Mouse (Mus musculus): ENCODE results near the gene Elmo1. TPM values are rescaled to one million over a fixed set of nuclear protein-coding genes. Genes with fewer than 3 reads are reported as not detected.

The Elmo1 gene
- polyA plus RNA-seq, 1 experiment from 2014 or later: 49.6 TPM

DNA sequence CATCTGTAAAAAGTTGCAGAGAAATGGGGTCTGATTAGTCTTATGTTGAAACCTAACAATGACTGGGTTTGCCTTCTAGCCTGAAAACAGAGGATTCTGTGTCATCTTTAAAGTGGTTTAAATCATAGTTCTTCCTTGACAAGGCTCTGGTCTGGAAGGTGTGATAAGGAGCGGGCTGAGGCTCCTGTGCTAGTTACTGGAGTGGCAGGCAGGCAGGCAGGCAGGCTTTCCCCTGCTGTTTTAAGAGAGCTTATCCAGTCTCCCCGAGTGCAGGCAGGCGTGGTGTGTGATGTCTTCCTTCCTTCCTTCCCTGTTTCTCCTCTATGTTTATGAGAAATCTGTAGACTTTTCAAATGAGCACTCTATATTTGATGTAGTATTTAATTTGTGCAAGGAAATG is 48.1 kb downstream of the Elmo1 start:
- no peak overlapping the region for H3K27ac ChIP-seq (ENCODE audit: low read depth, low read length)
- no peak overlapping the region for H3K4me2 ChIP-seq (ENCODE audit: low read length)
- 29% methylated on average over 3 of the region's 3 CpGs for WGBS
- ATAC-seq: no peak
- H3K4me1 ChIP-seq (ENCODE audit: control insufficient read depth, insufficient read depth, low read depth, low read length): peaks cover 4% of the 10 kb centered on the region
- no peaks in the 10 kb centered on the region for H3K9me3 ChIP-seq (ENCODE audit: control insufficient read depth, low read length)
- H3K36me3 ChIP-seq (ENCODE audit: control insufficient read depth, insufficient read depth, low read length): no peaks in the 10 kb centered on the region
- no peak overlapping the region for H3K9ac ChIP-seq (ENCODE audit: low read depth, low read length)
- no peaks in the 10 kb centered on the region for H3K27me3 ChIP-seq (replicated peaks; ENCODE audit: control insufficient read depth, insufficient read depth, low read length)
- no peak overlapping the region for H3K4me3 ChIP-seq (ENCODE audit: low read length)

GRCm38 (mm10) chr13:20139060-20139459 is 48.7 kb downstream of the Elmo1 start:
- Histone ChIP-seq H3K4me1 (ENCODE audit: control insufficient read depth, insufficient read depth, low read depth, low read length) (peaks cover 4% of the 10 kb centered on the region), H3K9me3 (ENCODE audit: control insufficient read depth, low read length) (no peaks in the 10 kb centered on the region), H3K4me3 (ENCODE audit: low read length) (no peak overlapping the region), H3K4me2 (ENCODE audit: low read length) (no peak overlapping the region), H3K27me3 (replicated peaks; ENCODE audit: control insufficient read depth, insufficient read depth, low read length) (no peaks in the 10 kb centered on the region), H3K36me3 (ENCODE audit: control insufficient read depth, insufficient read depth, low read length) (no peaks in the 10 kb centered on the region), H3K27ac (ENCODE audit: low read depth, low read length) (0 out of 2 replicates have a peak overlapping the region, but pooled peaks have one; percentile 16), H3K9ac (ENCODE audit: low read depth, low read length) (no peak overlapping the region)
- peak; percentile 65 for ATAC-seq
- WGBS: 27% methylated on average over 6 of the region's 6 CpGs

DNA sequence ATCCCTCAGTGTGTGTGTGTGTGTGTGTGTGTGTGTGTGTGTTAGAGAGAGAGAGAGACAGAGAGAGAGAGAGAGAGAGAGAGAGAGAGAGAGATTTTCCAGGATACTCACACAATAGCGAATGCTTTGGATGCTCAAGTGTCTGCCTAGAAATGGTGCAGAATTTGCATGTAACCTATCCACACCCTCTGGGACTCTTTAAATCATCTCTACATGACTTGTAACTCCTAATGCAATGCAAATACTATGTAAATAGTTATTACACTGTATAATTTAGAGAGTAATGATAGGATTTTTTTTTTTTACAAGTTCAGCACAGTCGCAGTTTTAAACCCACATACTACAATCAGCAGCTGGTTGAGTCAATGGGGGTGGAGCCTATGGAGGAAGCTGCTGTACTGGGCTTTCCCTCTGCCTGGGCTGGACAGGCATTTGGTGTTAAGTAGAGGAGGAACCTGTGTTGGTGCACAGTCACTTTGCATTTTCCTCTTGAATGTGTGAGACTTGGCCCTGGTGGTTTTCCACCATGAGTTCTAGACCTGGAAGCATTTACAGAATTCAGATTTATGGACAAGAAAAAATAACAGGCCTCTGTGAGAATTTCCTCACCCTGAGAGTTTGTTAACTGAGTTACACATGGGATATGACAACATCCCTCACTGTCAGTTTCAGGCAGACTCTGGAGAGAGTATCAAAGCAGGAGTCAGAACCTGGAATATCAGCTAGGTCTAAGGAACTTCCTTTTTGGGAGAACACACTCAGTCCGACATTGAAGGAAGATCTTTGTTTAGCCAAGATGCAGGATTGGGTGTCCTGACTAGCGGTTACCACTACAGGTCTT is 49.6 kb downstream of the Elmo1 start:
- Histone ChIP-seq H3K36me3 (ENCODE audit: control insufficient read depth, insufficient read depth, low read length) (no peaks in the 10 kb centered on the region), H3K9ac (ENCODE audit: low read depth, low read length) (no peak overlapping the region), H3K4me3 (ENCODE audit: low read length) (no peak overlapping the region), H3K4me1 (ENCODE audit: control insufficient read depth, insufficient read depth, low read depth, low read length) (peaks cover 4% of the 10 kb centered on the region; the same call in 1 of the 2 replicates), H3K4me2 (ENCODE audit: low read length) (no peak overlapping the region), H3K9me3 (ENCODE audit: control insufficient read depth, low read length) (no peaks in the 10 kb centered on the region), H3K27me3 (replicated peaks; ENCODE audit: control insufficient read depth, insufficient read depth, low read length) (no peaks in the 10 kb centered on the region), H3K27ac (ENCODE audit: low read depth, low read length) (no peak overlapping the region)
- ATAC-seq: no peak
- 73% methylated on average over 4 of the region's 4 CpGs for WGBS

DNA sequence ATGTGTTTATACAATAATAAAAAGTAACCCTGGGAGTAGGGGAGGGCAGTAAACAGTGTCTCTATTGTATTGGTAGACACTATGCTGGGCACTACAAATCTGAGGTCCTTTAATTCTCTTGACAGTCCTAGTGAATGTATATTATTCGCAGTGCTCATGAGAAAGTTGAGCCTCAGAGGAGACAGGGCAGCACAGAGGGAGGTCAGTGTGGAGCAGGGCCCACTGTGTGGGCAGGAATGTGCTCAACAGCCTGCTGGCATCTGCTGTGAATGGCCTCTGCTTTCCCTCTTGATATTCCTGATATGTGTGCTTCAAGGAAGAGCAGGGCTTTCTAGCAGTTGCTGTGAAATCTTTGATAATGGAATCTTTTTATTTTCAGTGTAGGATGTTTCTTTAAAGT is 52.2 kb downstream of the Elmo1 start:
- Histone ChIP-seq H3K9ac (ENCODE audit: low read depth, low read length) (no peak overlapping the region), H3K36me3 (ENCODE audit: control insufficient read depth, insufficient read depth, low read length) (no peaks in the 10 kb centered on the region), H3K27ac (ENCODE audit: low read depth, low read length) (no peak overlapping the region), H3K4me1 (ENCODE audit: control insufficient read depth, insufficient read depth, low read depth, low read length) (peaks cover 4% of the 10 kb centered on the region; the same call in 1 of the 2 replicates), H3K4me3 (ENCODE audit: low read length) (no peak overlapping the region), H3K4me2 (ENCODE audit: low read length) (no peak overlapping the region), H3K9me3 (ENCODE audit: control insufficient read depth, low read length) (no peaks in the 10 kb centered on the region), H3K27me3 (replicated peaks; ENCODE audit: control insufficient read depth, insufficient read depth, low read length) (no peaks in the 10 kb centered on the region)
- 6% methylated on average over 1 of the region's 1 CpGs for WGBS
- no peak; the same call in 1 of the 2 replicates for ATAC-seq

DNA sequence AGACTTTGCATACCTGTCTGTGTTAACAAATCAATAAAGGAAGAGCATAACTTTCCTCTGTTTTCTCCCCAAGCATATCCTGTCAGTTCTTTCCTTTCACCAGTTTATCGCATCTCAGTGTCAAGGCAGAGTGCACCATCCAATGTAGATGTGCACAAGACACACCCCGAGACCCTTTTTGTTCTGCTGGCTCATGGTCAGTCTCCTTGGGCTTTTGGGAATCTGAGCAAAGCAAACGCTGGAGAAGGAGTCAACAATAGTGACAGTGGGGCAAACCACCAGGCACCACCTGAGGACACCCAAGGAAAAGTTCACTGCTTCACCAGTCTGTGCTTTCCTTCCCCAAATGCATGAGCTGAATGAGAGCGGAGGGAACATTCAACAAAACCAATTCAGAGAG is 56.5 kb downstream of the Elmo1 start:
- Histone ChIP-seq H3K27ac (ENCODE audit: low read depth, low read length) (no peak overlapping the region), H3K4me1 (ENCODE audit: control insufficient read depth, insufficient read depth, low read depth, low read length) (no peaks in the 10 kb centered on the region), H3K4me3 (ENCODE audit: low read length) (no peak overlapping the region), H3K9me3 (ENCODE audit: control insufficient read depth, low read length) (no peaks in the 10 kb centered on the region), H3K4me2 (ENCODE audit: low read length) (no peak overlapping the region), H3K9ac (ENCODE audit: low read depth, low read length) (no peak overlapping the region), H3K36me3 (ENCODE audit: control insufficient read depth, insufficient read depth, low read length) (no peaks in the 10 kb centered on the region), H3K27me3 (replicated peaks; ENCODE audit: control insufficient read depth, insufficient read depth, low read length) (no peaks in the 10 kb centered on the region)
- ATAC-seq: no peak
- WGBS: 94% methylated on average over 4 of the region's 4 CpGs

DNA sequence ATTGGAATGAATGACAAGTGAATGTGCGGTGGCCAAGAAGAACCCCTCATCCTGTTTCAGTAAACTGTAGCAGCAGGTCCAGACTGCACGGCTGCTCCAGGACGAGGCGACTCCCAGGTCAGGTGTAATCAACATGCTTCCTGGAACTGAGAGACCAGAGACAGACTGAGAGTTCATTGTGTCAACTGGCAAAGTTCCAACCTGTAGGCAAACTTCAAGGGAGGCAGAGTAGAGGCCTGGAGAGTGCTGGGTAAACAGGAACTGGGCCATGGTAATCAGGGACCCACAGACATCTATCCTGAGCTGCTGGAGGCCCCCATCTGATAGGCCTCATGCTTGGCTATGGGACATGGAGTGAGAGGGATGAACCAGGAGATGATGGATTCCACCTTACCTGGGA is 57.3 kb downstream of the Elmo1 start:
- no peaks in the 10 kb centered on the region for H3K36me3 ChIP-seq (ENCODE audit: control insufficient read depth, insufficient read depth, low read length)
- ATAC-seq: peak; percentile 40; the same call in 1 of the 2 replicates
- H3K4me1 ChIP-seq (ENCODE audit: control insufficient read depth, insufficient read depth, low read depth, low read length): no peaks in the 10 kb centered on the region
- WGBS: 70% methylated on average over 4 of the region's 4 CpGs
- H3K4me3 ChIP-seq (ENCODE audit: low read length): no peak overlapping the region
- no peaks in the 10 kb centered on the region for H3K27me3 ChIP-seq (replicated peaks; ENCODE audit: control insufficient read depth, insufficient read depth, low read length)
- H3K9me3 ChIP-seq (ENCODE audit: control insufficient read depth, low read length): no peaks in the 10 kb centered on the region
- no peak overlapping the region for H3K9ac ChIP-seq (ENCODE audit: low read depth, low read length)
- H3K4me2 ChIP-seq (ENCODE audit: low read length): no peak overlapping the region
- no peak overlapping the region for H3K27ac ChIP-seq (ENCODE audit: low read depth, low read length)

- Histone ChIP-seq H3K4me2 (ENCODE audit: low read length) (no peak overlapping the region), H3K27me3 (replicated peaks; ENCODE audit: control insufficient read depth, insufficient read depth, low read length) (no peaks in the 10 kb centered on the region), H3K9ac (ENCODE audit: low read depth, low read length) (no peak overlapping the region), H3K9me3 (ENCODE audit: control insufficient read depth, low read length) (no peaks in the 10 kb centered on the region), H3K4me3 (ENCODE audit: low read length) (no peak overlapping the region), H3K27ac (ENCODE audit: low read depth, low read length) (no peak overlapping the region), H3K4me1 (ENCODE audit: control insufficient read depth, insufficient read depth, low read depth, low read length) (no peaks in the 10 kb centered on the region), H3K36me3 (ENCODE audit: control insufficient read depth, insufficient read depth, low read length) (no peaks in the 10 kb centered on the region)
- WGBS: 86% methylated on average over 11 of the region's 11 CpGs
- ATAC-seq: peak; percentile 56; the same call in 1 of the 2 replicates
Measured at GRCm38 (mm10) chr13:20150130-20150835, 59.9 kb downstream of the Elmo1 start.

GRCm38 (mm10) chr13:20151302-20151978 is 61.0 kb downstream of the Elmo1 start:
- no peaks in the 10 kb centered on the region for H3K4me1 ChIP-seq (ENCODE audit: control insufficient read depth, insufficient read depth, low read depth, low read length)
- H3K36me3 ChIP-seq (ENCODE audit: control insufficient read depth, insufficient read depth, low read length): no peaks in the 10 kb centered on the region
- H3K4me3 ChIP-seq (ENCODE audit: low read length): no peak overlapping the region
- no peak overlapping the region for H3K27ac ChIP-seq (ENCODE audit: low read depth, low read length)
- H3K9ac ChIP-seq (ENCODE audit: low read depth, low read length): no peak overlapping the region
- WGBS: 60% methylated on average over 4 of the region's 4 CpGs
- H3K9me3 ChIP-seq (ENCODE audit: control insufficient read depth, low read length): no peaks in the 10 kb centered on the region
- no peak overlapping the region for H3K4me2 ChIP-seq (ENCODE audit: low read length)
- no peaks in the 10 kb centered on the region for H3K27me3 ChIP-seq (replicated peaks; ENCODE audit: control insufficient read depth, insufficient read depth, low read length)
- ATAC-seq: no peak

DNA sequence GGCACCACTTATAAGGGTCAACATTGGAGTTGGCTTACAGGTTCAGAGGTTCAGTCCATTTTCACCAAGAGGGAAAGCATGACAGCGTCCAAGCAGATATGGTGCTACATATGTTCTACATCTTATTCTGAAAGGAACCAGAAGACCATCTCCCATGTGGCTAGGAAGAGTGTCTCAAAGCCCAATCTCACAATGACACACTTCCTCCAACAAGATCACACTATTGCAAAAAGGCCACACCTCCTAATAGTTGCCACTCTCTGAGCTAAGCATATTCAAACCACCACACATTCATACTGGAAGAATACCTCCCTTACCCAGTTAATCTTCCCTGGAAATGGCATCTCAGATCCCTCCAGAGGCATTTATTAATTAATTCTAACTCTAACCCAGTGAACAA is 66.7 kb downstream of the Elmo1 start:
- no peaks in the 10 kb centered on the region for H3K4me1 ChIP-seq (ENCODE audit: control insufficient read depth, insufficient read depth, low read depth, low read length)
- no peak overlapping the region for H3K27ac ChIP-seq (ENCODE audit: low read depth, low read length)
- H3K4me3 ChIP-seq (ENCODE audit: low read length): no peak overlapping the region
- H3K4me2 ChIP-seq (ENCODE audit: low read length): no peak overlapping the region
- no peaks in the 10 kb centered on the region for H3K9me3 ChIP-seq (ENCODE audit: control insufficient read depth, low read length)
- no peaks in the 10 kb centered on the region for H3K36me3 ChIP-seq (ENCODE audit: control insufficient read depth, insufficient read depth, low read length)
- ATAC-seq: no peak
- H3K27me3 ChIP-seq (replicated peaks; ENCODE audit: control insufficient read depth, insufficient read depth, low read length): no peaks in the 10 kb centered on the region
- no peak overlapping the region for H3K9ac ChIP-seq (ENCODE audit: low read depth, low read length)
- 94% methylated on average over 1 of the region's 1 CpGs for WGBS

Data from hindbrain, embryonic 16.5 days (tissue).